Mouse (Mus musculus) hindbrain, embryonic 11.5 days (tissue): ENCODE results near the gene Jpt2. TPM values are rescaled to one million over a fixed set of nuclear protein-coding genes. Genes with fewer than 3 reads are reported as not detected.

Experiments
- ATAC-seq: fragments of 200-750 bp; cut with Nextera tagmentation; 2 replicates; pipeline ENCODE4 v1.8.0; 2017; ENCODE audit warnings: mild to moderate bottlenecking, moderate TSS enrichment, moderate library complexity; ENCODE audit not compliant: low FRiP score
- DNase-seq: peaks from one replicate; pipeline ENCODE4 v3.0.0-alpha.2; 2015; ENCODE audit warnings: low spot score
- H3K27ac ChIP-seq: fragments of 300-500 bp; sonication (generic); 2 replicates; pipeline ENCODE4 v1.5.1; 2014; ENCODE audit warnings: mild to moderate bottlenecking, low read depth, low read length
- H3K27me3 ChIP-seq: fragments of 300-500 bp; sonication (generic); 2 replicates; pipeline ENCODE4 v1.6.1; 2014; ENCODE audit warnings: mild to moderate bottlenecking, low read length, moderate library complexity, mixed read lengths; ENCODE audit not compliant: control insufficient read depth, insufficient read depth
- H3K36me3 ChIP-seq: fragments of 300-500 bp; sonication (generic); 2 replicates; pipeline ENCODE4 v1.6.1; 2014; ENCODE audit warnings: mild to moderate bottlenecking, low read length, moderate library complexity, mixed read lengths; ENCODE audit not compliant: control insufficient read depth, insufficient read depth
- H3K4me1 ChIP-seq: fragments of 300-500 bp; sonication (generic); replicated peaks from 2 replicates; pipeline ENCODE4 v1.6.1; 2014; ENCODE audit warnings: low read length, mixed read lengths; ENCODE audit not compliant: control insufficient read depth, insufficient read depth
- H3K4me2 ChIP-seq: fragments of 300-500 bp; sonication (generic); replicated peaks from 2 replicates; pipeline ENCODE4 v1.6.1; 2014; ENCODE audit warnings: mild to moderate bottlenecking, low read depth, low read length
- H3K4me3 ChIP-seq: fragments of 300-500 bp; sonication (generic); 2 replicates; pipeline ENCODE4 v1.5.1; 2014; ENCODE audit warnings: low read depth, low read length
- H3K9ac ChIP-seq: fragments of 300-500 bp; sonication (generic); 2 replicates; pipeline ENCODE4 v1.6.1; 2014; ENCODE audit warnings: low read depth, low read length
- H3K9me3 ChIP-seq: fragments of 300-500 bp; sonication (generic); 2 replicates; pipeline ENCODE4 v1.6.1; 2016; ENCODE audit warnings: low read length; ENCODE audit not compliant: control insufficient read depth
- WGBS: fragments of 180-500 bp; shearing (Covaris S2); extraction: QIAGEN DNeasy Blood & Tissue Kit; methylation state at CpG from one replicate; pipeline ENCODE4 v1.1.7; 2014; 5-methylcytosine and 5-hydroxymethylcytosine counted together
- polyA plus RNA-seq: library from polyadenylated mRNA; unstranded; fragments of >200 nt; fragmentation: Nextera tagmentation; extraction: Ambion mirVana; gene quantifications from 2 replicates; pipeline ENCODE4 v1.2.1, GENCODE M21; 2014

Gene Jpt2
- polyA plus RNA-seq, 1 experiment from 2014 or later, result 214 TPM

DNA sequence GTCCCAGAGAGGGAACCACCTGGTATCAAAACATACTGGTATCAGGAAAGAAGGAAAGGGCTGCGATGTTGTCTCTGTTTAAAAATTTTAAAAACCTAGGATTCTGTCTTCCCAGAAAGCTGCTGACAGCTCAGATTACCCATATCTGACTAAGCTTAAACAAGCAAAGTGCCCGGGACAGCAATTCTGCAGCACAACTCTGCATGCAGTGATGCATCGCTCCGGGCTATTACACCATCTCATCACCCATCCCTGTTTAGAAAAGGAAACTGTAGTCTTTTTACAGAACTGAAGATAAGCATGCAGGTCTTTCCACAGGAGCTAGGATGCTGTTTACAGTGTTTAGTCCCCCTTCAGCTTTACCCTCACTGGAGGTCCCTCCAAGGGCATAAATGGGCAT, 25.6 kb downstream of the Jpt2 start:
- peak overlapping the region; percentile 58 for H3K4me2 ChIP-seq
- H3K4me3 ChIP-seq, result peak overlapping the region; percentile 97; the same call in 1 of the 2 replicates
- H3K9me3 ChIP-seq, result no peaks in the 10 kb centered on the region
- H3K36me3 ChIP-seq, result no peaks in the 10 kb centered on the region
- H3K27me3 ChIP-seq, result no peaks in the 10 kb centered on the region
- peak overlapping the region; percentile 93 for H3K9ac ChIP-seq
- H3K4me1 ChIP-seq, result peaks cover 6% of the 10 kb centered on the region; the same call in 1 of the 2 replicates
- WGBS, result 89% methylated on average over 4 of the region's 4 CpGs
- DNase-seq (no peak), ATAC-seq (no peak)
- H3K27ac ChIP-seq, result no peak overlapping the region

DNA sequence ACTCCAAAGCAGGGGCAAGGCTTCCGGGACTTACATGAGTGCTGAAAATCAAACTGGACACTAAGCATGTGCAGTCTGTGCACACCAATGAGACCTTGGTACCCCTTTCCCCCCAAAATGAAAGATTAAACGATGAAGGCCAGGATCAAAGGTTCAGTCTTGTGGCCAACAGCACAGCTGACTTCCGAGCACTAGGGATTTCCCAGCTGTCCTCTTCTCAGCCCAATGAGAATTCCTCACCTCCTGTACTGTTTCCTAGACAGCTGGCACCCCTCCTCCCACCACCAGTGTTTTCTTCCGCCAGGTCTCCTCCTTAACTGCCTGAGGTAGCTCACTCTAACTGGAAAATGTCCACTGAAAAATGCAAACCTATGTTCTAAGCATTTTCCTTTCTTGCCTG, 27.3 kb downstream of the Jpt2 start:
- no peak overlapping the region for H3K27ac ChIP-seq
- 81% methylated on average over 4 of the region's 4 CpGs for whole genome bisulfite sequencing
- no peak for ATAC-seq
- H3K36me3 ChIP-seq, result no peaks in the 10 kb centered on the region
- DNase-seq, result no peak
- no peak overlapping the region for H3K4me2 ChIP-seq
- no peaks in the 10 kb centered on the region for H3K9me3 ChIP-seq
- H3K9ac ChIP-seq, result no peak overlapping the region
- no peaks in the 10 kb centered on the region for H3K27me3 ChIP-seq
- H3K4me1 ChIP-seq, result peaks cover 6% of the 10 kb centered on the region; the same call in 1 of the 2 replicates
- H3K4me3 ChIP-seq, result no peak overlapping the region

- 93% methylated on average over 4 of the region's 4 CpGs for WGBS
These were observed 28.1 kb downstream of the Jpt2 start for GRCm38 (mm10) chr17:24932431-24932830.

GRCm38 (mm10) chr17:24929506-24929905, 31.0 kb downstream of the Jpt2 start:
- peaks cover 2% of the 10 kb centered on the region; the same call in 1 of the 2 replicates for H3K36me3 ChIP-seq
- DNase-seq (no peak), ATAC-seq (no peak)
- H3K9ac ChIP-seq, result no peak overlapping the region
- 0 out of 2 replicates have a peak, but pooled peaks cover 3% of the 10 kb centered on the region for H3K4me1 ChIP-seq
- H3K27ac ChIP-seq, result no peak overlapping the region
- no peak overlapping the region for H3K4me2 ChIP-seq
- 91% methylated on average over 1 of the region's 1 CpGs for WGBS
- no peak overlapping the region for H3K4me3 ChIP-seq
- no peaks in the 10 kb centered on the region for H3K27me3 ChIP-seq
- H3K9me3 ChIP-seq, result no peaks in the 10 kb centered on the region

More at GRCm38 (mm10) chr17:24932431-24932830, 28.1 kb downstream of the Jpt2 start:
- peaks cover 6% of the 10 kb centered on the region; the same call in 1 of the 2 replicates for H3K4me1 ChIP-seq
- no peaks in the 10 kb centered on the region for H3K27me3 ChIP-seq
- no peak overlapping the region for H3K27ac ChIP-seq
- DNase-seq (no peak), ATAC-seq (no peak)
- H3K36me3 ChIP-seq, result no peaks in the 10 kb centered on the region
- no peak overlapping the region for H3K4me3 ChIP-seq
- H3K4me2 ChIP-seq, result no peak overlapping the region
- no peaks in the 10 kb centered on the region for H3K9me3 ChIP-seq
- no peak overlapping the region for H3K9ac ChIP-seq

DNA sequence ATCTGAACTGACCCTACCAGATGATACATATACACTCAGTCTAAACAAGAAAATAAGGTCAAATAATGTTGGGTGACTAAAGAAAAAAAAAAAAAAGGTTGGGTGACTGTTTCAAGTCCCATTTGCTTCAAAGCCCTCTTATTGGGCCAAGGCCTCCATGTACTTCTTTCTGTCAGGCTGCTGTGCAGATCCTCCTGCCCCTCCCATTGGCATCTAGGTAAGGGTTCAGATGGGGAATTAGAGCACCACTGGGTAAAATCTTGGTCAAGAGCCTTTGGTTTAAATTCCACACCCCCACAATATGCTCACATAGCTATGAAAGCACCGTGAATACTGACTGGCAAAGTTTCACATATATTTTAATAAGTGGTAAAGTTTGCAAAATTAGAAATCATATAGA, 37.2 kb downstream of the Jpt2 start:
- 100% methylated on average over 1 of the region's 1 CpGs for WGBS
- Histone ChIP-seq H3K27ac (no peak overlapping the region), H3K4me2 (no peak overlapping the region), H3K4me3 (no peak overlapping the region), H3K27me3 (no peaks in the 10 kb centered on the region), H3K9me3 (no peaks in the 10 kb centered on the region), H3K36me3 (peaks cover 20% of the 10 kb centered on the region; the same call in 1 of the 2 replicates), H3K4me1 (no peaks in the 10 kb centered on the region), H3K9ac (no peak overlapping the region)
- ATAC-seq (no peak), DNase-seq (no peak)

DNA sequence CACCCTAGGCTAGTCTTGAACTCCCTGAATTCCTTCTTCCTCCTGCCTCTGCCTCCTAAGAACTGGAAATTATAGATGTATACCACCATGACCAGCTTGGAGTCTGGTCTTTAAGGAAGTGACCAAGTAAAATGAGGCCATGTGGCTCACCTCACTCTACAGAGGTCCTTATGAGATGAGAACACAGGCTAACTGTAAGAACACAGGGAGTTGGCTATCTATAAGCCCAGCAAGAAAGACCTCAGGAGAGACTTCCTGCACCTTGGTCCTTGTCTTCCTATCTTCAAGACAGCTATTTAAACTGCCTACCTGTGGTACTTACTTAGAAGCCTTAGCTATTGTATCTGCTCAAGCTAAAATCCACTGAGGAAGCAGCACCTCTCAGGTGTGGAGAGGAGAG, 46.5 kb downstream of the Jpt2 start:
- ATAC-seq (no peak), DNase-seq (no peak)
- H3K36me3 ChIP-seq, result peaks cover 14% of the 10 kb centered on the region
- no peak overlapping the region for H3K9ac ChIP-seq
- no peak overlapping the region for H3K27ac ChIP-seq
- H3K4me3 ChIP-seq, result no peak overlapping the region
- no peaks in the 10 kb centered on the region for H3K4me1 ChIP-seq
- H3K4me2 ChIP-seq, result no peak overlapping the region
- H3K9me3 ChIP-seq, result no peaks in the 10 kb centered on the region
- no peaks in the 10 kb centered on the region for H3K27me3 ChIP-seq

DNA sequence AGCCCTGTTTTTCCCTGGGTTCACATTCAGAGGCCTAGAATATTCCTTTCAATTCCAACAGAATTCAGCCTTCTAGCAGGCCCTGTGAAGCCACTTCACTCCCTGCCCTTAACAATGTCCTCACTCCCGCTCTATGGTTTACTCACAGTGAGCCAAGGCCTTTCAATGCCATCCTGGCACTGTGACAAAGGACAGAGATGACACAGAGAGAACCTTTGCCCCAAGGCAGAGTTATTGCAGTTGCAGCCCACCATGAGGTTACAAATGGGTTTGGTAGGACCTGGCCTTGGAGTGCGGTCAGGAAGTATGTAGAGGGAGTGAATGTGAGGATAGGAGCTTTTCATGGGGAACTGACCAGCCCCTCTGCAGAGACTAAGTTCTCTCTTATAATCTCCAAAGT, 52.9 kb downstream of the Jpt2 start:
- Histone ChIP-seq H3K4me3 (no peak overlapping the region), H3K27me3 (no peaks in the 10 kb centered on the region), H3K9ac (no peak overlapping the region), H3K36me3 (peaks cover 17% of the 10 kb centered on the region; the same call in 1 of the 2 replicates), H3K4me1 (no peaks in the 10 kb centered on the region), H3K4me2 (no peak overlapping the region), H3K9me3 (no peaks in the 10 kb centered on the region), H3K27ac (no peak overlapping the region)
- no peak for DNase-seq
- 93% methylated on average over 2 of the region's 2 CpGs for WGBS
- no peak for ATAC-seq

DNA sequence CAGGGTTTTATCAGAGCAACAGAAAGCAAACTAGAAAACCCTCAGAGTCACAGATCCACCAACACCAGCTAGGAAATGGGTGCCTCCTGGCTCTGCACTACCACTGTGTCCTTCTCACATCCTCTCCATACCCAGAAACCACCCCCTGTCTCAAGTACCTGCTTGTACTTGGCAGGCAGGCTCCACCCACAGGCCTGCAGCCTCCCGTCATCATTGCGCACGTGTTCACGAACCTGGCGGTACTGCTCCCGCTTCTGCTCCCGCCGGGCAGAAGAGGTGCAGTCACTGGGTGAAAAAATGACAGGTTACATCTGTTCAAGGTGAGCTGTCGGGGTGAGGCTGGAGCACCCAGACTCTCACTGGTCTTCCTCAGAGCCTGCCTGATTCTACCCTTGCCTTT, 56.7 kb downstream of the Jpt2 start:
- Histone ChIP-seq H3K27ac (no peak overlapping the region), H3K4me2 (no peak overlapping the region), H3K9ac (no peak overlapping the region), H3K4me3 (no peak overlapping the region), H3K9me3 (no peaks in the 10 kb centered on the region), H3K36me3 (peaks cover 35% of the 10 kb centered on the region), H3K27me3 (no peaks in the 10 kb centered on the region), H3K4me1 (no peaks in the 10 kb centered on the region)
- 86% methylated on average over 9 of the region's 9 CpGs for WGBS
- ATAC-seq (no peak), DNase-seq (no peak)

DNA sequence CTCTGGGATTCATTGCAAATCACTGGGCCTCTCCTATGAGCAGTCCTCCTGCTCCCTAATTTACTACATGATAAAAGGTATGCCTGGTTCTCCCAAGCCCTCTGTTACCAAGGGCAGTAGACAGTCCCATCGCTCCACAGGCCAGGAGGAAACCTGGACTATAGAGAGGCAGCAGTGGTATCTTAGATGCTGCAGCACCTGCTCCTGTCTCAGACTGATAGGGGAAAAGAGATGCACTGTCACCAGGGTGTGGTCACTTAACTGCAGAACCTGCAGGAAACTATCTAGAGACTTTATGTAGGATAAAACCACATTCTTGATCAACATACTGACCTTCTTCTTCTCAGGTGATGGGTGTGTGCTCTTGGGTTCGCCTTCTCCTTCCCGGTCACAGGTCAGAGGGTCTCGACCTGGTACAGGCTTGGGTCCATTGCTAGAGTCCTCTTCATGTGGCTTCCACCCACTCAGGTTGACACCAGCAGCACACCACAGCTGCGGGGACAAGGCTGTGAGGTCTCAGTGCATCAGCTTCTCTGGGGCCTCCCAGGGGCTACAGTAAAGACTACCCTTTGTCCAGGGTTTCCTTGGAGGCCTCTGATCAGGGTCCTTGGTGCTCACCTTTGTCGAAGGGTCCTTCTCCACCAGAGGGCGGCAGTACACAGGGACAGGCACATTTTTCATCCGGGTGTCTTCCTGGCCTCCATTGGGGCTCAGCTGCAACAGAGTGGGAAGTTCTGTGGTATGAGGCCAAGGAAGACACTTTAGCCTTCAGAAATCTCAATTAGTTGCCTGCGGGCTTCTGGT, 57.6 kb downstream of the Jpt2 start:
- Histone ChIP-seq H3K27me3 (no peaks in the 10 kb centered on the region), H3K27ac (no peak overlapping the region), H3K4me1 (no peaks in the 10 kb centered on the region), H3K4me2 (no peak overlapping the region), H3K4me3 (no peak overlapping the region), H3K9me3 (no peaks in the 10 kb centered on the region), H3K9ac (no peak overlapping the region), H3K36me3 (peaks cover 40% of the 10 kb centered on the region)
- WGBS, result 74% methylated on average over 9 of the region's 9 CpGs
- DNase-seq (peak; percentile 52), ATAC-seq (no peak)
